Mouse (Mus musculus) neural tube, embryonic 11.5 days (tissue): Measurements from ENCODE around the gene Ranbp10. TPM values are rescaled to one million over a fixed set of nuclear protein-coding genes. Genes with fewer than 3 reads are reported as not detected.

Experiments
- ATAC-seq: fragments of 200-750 bp; cut with Nextera tagmentation; 2 replicates; pipeline ENCODE4 v1.8.0; 2017; ENCODE audit warnings: moderate number of reproducible peaks, mild to moderate bottlenecking, moderate TSS enrichment, moderate library complexity; ENCODE audit not compliant: insufficient read depth, low FRiP score, low TSS enrichment
- DNase-seq: peaks from one replicate; pipeline ENCODE4 v3.0.0-alpha.2; 2015; ENCODE audit warnings: low spot score
- H3K27ac ChIP-seq: fragments of 300-500 bp; sonication (generic); 2 replicates; pipeline ENCODE4 v1.5.1; 2014; ENCODE audit warnings: low read depth, mild to moderate bottlenecking, low read length
- H3K27me3 ChIP-seq: fragments of 300-500 bp; sonication (generic); 2 replicates; pipeline ENCODE4 v1.6.1; 2014; ENCODE audit warnings: mild to moderate bottlenecking, low read length, mixed read lengths; ENCODE audit not compliant: control insufficient read depth, insufficient read depth
- H3K36me3 ChIP-seq: fragments of 300-500 bp; sonication (generic); 2 replicates; pipeline ENCODE4 v1.6.1; 2014; ENCODE audit warnings: mild to moderate bottlenecking, low read length, moderate library complexity, mixed read lengths; ENCODE audit not compliant: control insufficient read depth, insufficient read depth
- H3K4me1 ChIP-seq: fragments of 300-500 bp; sonication (generic); 2 replicates; pipeline ENCODE4 v1.6.1; 2014; ENCODE audit warnings: low read length, mixed read lengths; ENCODE audit not compliant: control insufficient read depth, insufficient read depth
- H3K4me2 ChIP-seq: fragments of 300-500 bp; sonication (generic); 2 replicates; pipeline ENCODE4 v1.6.1; 2014; ENCODE audit warnings: low read depth, mild to moderate bottlenecking, moderate library complexity
- H3K4me3 ChIP-seq: fragments of 300-500 bp; sonication (generic); 2 replicates; pipeline ENCODE4 v1.5.1; 2014; ENCODE audit warnings: low read depth, low read length
- H3K9ac ChIP-seq: fragments of 300-500 bp; sonication (generic); 2 replicates; pipeline ENCODE4 v1.6.1; 2014; ENCODE audit warnings: mild to moderate bottlenecking, low read length
- H3K9me3 ChIP-seq: fragments of 300-500 bp; sonication (generic); 2 replicates; pipeline ENCODE4 v1.6.1; 2016; ENCODE audit warnings: low read length; ENCODE audit not compliant: control insufficient read depth
- WGBS: fragments of 180-500 bp; shearing (Covaris S2); extraction: QIAGEN DNeasy Blood & Tissue Kit; methylation state at CpG from one replicate; pipeline ENCODE4 v1.1.7; 2014; 5-methylcytosine and 5-hydroxymethylcytosine counted together
- polyA plus RNA-seq: library from polyadenylated mRNA; unstranded; fragments of >200 nt; fragmentation: Nextera tagmentation; extraction: Ambion mirVana; gene quantifications from 2 replicates; pipeline ENCODE4 v1.2.1, GENCODE M21; 2014

Gene Ranbp10
- polyA plus RNA-seq, 1 experiment from 2014 or later, result 12.3 TPM

DNA sequence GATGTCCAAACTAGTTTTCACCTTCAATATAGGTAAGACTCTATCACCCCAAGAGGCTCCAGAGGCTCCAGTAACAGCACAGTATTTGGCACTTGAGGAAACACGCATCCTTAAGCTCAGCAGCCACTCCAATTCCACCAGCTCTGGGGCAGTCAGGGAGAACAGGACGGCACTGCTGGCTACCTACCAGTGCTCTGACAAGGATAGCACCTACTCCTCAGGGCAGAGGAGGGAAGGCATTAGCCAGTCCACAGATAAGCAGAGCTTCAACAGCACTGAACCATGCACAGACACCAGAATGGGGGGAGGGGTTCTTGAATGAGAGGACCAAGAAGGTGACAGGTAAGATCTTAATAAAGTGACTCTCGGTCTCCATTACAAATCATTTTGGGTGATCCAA, 7.5 kb downstream of the Ranbp10 start:
- peaks cover 11% of the 10 kb centered on the region for H3K36me3 ChIP-seq
- no peak overlapping the region for H3K9ac ChIP-seq
- no peaks in the 10 kb centered on the region for H3K9me3 ChIP-seq
- no peak overlapping the region for H3K27ac ChIP-seq
- WGBS, result 95% methylated on average over 3 of the region's 3 CpGs
- no peak overlapping the region for H3K4me2 ChIP-seq
- H3K4me3 ChIP-seq, result no peak overlapping the region
- DNase-seq, result no peak
- H3K27me3 ChIP-seq, result no peaks in the 10 kb centered on the region
- no peak for ATAC-seq
- H3K4me1 ChIP-seq, result no peaks in the 10 kb centered on the region

- H3K4me1 ChIP-seq, result no peaks in the 10 kb centered on the region
- H3K9me3 ChIP-seq, result no peaks in the 10 kb centered on the region
- H3K4me2 ChIP-seq, result no peak overlapping the region
- no peaks in the 10 kb centered on the region for H3K27me3 ChIP-seq
- H3K9ac ChIP-seq, result no peak overlapping the region
- no peak overlapping the region for H3K4me3 ChIP-seq
- DNase-seq, result no peak
- ATAC-seq, result no peak
- 93% methylated on average over 6 of the region's 6 CpGs for WGBS
- H3K36me3 ChIP-seq, result no peaks in the 10 kb centered on the region
- H3K27ac ChIP-seq, result no peak overlapping the region
Observed at GRCm38 (mm10) chr8:105813241-105813640, 13.9 kb downstream of the Ranbp10 start.

DNA sequence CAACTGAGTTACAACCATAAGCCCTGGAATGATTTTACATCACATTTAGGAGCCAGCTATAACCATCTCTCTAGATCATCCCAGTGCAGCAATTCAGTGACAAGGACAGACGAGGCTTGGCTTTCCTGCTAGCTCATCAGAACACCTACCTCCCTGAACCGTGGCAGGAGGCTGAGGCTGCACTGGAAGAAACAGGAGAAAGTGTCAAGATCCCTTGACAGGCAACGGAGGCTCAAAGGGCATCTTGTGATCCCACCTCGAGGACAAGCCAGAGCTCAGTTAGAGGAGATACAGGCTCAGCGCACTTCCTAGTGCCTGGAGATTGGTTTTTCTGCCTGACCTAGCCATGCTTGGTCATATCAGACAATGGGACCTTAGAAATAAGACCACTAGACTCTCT, 14.6 kb downstream of the Ranbp10 start:
- Histone ChIP-seq H3K9ac (no peak overlapping the region), H3K4me1 (no peaks in the 10 kb centered on the region), H3K4me2 (no peak overlapping the region), H3K36me3 (no peaks in the 10 kb centered on the region), H3K9me3 (no peaks in the 10 kb centered on the region), H3K27ac (no peak overlapping the region), H3K27me3 (no peaks in the 10 kb centered on the region), H3K4me3 (no peak overlapping the region)
- DNase-seq (no peak), ATAC-seq (no peak)
- 85% methylated on average over 5 of the region's 5 CpGs for WGBS

- Histone ChIP-seq H3K9me3 (no peaks in the 10 kb centered on the region), H3K4me1 (no peaks in the 10 kb centered on the region), H3K4me2 (no peak overlapping the region), H3K9ac (no peak overlapping the region), H3K36me3 (no peaks in the 10 kb centered on the region), H3K27me3 (no peaks in the 10 kb centered on the region), H3K4me3 (no peak overlapping the region), H3K27ac (no peak overlapping the region)
- ATAC-seq (no peak), DNase-seq (no peak)
- 90% methylated on average over 3 of the region's 3 CpGs for WGBS
Observed at GRCm38 (mm10) chr8:105811543-105811942, 15.6 kb downstream of the Ranbp10 start.

DNA sequence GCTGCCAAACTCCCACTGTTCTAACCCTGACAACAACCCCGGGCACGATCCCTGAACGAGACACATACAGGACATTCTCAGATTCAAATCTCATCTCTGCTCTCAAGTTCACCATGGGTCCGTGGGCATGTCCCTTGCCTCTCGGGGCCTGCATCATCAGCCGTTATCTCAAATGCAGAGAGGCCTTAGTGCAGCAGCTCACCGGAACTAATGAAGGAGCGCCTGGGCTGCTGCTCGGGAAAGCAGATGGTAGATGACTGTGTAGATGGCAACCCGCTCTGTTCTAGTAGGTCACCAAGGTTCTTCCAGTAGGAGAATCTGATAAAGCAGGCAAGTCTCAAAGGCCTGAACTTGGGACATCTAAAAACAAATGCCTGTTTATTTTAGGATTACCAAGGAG, 16.1 kb downstream of the Ranbp10 start:
- H3K9ac ChIP-seq, result no peak overlapping the region
- H3K4me2 ChIP-seq, result no peak overlapping the region
- H3K36me3 ChIP-seq, result no peaks in the 10 kb centered on the region
- WGBS, result 85% methylated on average over 10 of the region's 10 CpGs
- no peak overlapping the region for H3K27ac ChIP-seq
- H3K4me1 ChIP-seq, result no peaks in the 10 kb centered on the region
- no peak for DNase-seq
- no peaks in the 10 kb centered on the region for H3K9me3 ChIP-seq
- H3K27me3 ChIP-seq, result no peaks in the 10 kb centered on the region
- ATAC-seq, result no peak
- H3K4me3 ChIP-seq, result no peak overlapping the region

- no peak for DNase-seq
- Histone ChIP-seq H3K9me3 (no peaks in the 10 kb centered on the region), H3K36me3 (peaks cover 1% of the 10 kb centered on the region; the same call in 1 of the 2 replicates), H3K27ac (no peak overlapping the region), H3K9ac (no peak overlapping the region), H3K4me2 (no peak overlapping the region), H3K4me1 (no peaks in the 10 kb centered on the region), H3K4me3 (no peak overlapping the region), H3K27me3 (no peaks in the 10 kb centered on the region)
- 89% methylated on average over 6 of the region's 6 CpGs for WGBS
- ATAC-seq, result no peak
Observed at GRCm38 (mm10) chr8:105810245-105810786, 16.8 kb downstream of the Ranbp10 start.

GRCm38 (mm10) chr8:105808480-105808879, 18.7 kb downstream of the Ranbp10 start:
- ATAC-seq (no peak), DNase-seq (no peak)
- no peak overlapping the region for H3K9ac ChIP-seq
- H3K36me3 ChIP-seq, result peaks cover 5% of the 10 kb centered on the region
- H3K4me3 ChIP-seq, result no peak overlapping the region
- no peak overlapping the region for H3K4me2 ChIP-seq
- no peaks in the 10 kb centered on the region for H3K27me3 ChIP-seq
- no peak overlapping the region for H3K27ac ChIP-seq
- WGBS, result 98% methylated on average over 2 of the region's 2 CpGs
- H3K4me1 ChIP-seq, result no peaks in the 10 kb centered on the region
- no peaks in the 10 kb centered on the region for H3K9me3 ChIP-seq

- no peak overlapping the region for H3K4me2 ChIP-seq
- peaks cover 5% of the 10 kb centered on the region for H3K36me3 ChIP-seq
- H3K27me3 ChIP-seq, result no peaks in the 10 kb centered on the region
- 92% methylated on average over 5 of the region's 5 CpGs for WGBS
- H3K9me3 ChIP-seq, result no peaks in the 10 kb centered on the region
- no peak for ATAC-seq
- no peak overlapping the region for H3K4me3 ChIP-seq
- H3K4me1 ChIP-seq, result no peaks in the 10 kb centered on the region
- H3K27ac ChIP-seq, result no peak overlapping the region
- DNase-seq, result no peak
- H3K9ac ChIP-seq, result no peak overlapping the region
Observed at GRCm38 (mm10) chr8:105807766-105808165, 19.4 kb downstream of the Ranbp10 start.

- H3K36me3 ChIP-seq, result peaks cover 5% of the 10 kb centered on the region
- 78% methylated on average over 1 of the region's 1 CpGs for WGBS
- no peaks in the 10 kb centered on the region for H3K4me1 ChIP-seq
- H3K9me3 ChIP-seq, result no peaks in the 10 kb centered on the region
- no peak overlapping the region for H3K4me3 ChIP-seq
- H3K27me3 ChIP-seq, result no peaks in the 10 kb centered on the region
- no peak for ATAC-seq
- no peak overlapping the region for H3K27ac ChIP-seq
- no peak overlapping the region for H3K4me2 ChIP-seq
- H3K9ac ChIP-seq, result no peak overlapping the region
- no peak for DNase-seq
Observed at GRCm38 (mm10) chr8:105805964-105806363, 21.2 kb downstream of the Ranbp10 start.
